Mouse (Mus musculus) midbrain, embryonic 12.5 days (tissue): ENCODE results near the gene Zfp362. TPM values are rescaled to one million over a fixed set of nuclear protein-coding genes. Genes with fewer than 3 reads are reported as not detected.
A peak's percentile ranks its signal among the peaks of the same experiment; 100 is the strongest.

Source experiments
- ATAC-seq: fragments of 200-750 bp; cut with Nextera tagmentation; 2 replicates; pipeline ENCODE4 v1.8.0; 2017; ENCODE audit warnings: low read depth, moderate TSS enrichment, moderate library complexity; ENCODE audit not compliant: low FRiP score
- H3K27ac ChIP-seq: fragments of 300-500 bp; sonication (generic); replicated peaks from 2 replicates; pipeline ENCODE4 v1.5.1; 2016; ENCODE audit warnings: mild to moderate bottlenecking
- H3K27me3 ChIP-seq: fragments of 300-500 bp; sonication (generic); 2 replicates; pipeline ENCODE4 v1.6.1; 2016; ENCODE audit warnings: mild to moderate bottlenecking
- H3K36me3 ChIP-seq: fragments of 300-500 bp; sonication (generic); 2 replicates; pipeline ENCODE4 v1.6.1; 2016
- H3K4me1 ChIP-seq: fragments of 300-500 bp; sonication (generic); 2 replicates; pipeline ENCODE4 v1.6.1; 2016
- H3K4me2 ChIP-seq: fragments of 300-500 bp; sonication (generic); replicated peaks from 2 replicates; pipeline ENCODE4 v1.6.1; 2016; ENCODE audit warnings: mild to moderate bottlenecking, moderate library complexity
- H3K4me3 ChIP-seq: fragments of 300-500 bp; sonication (generic); 2 replicates; pipeline ENCODE4 v1.5.1; 2016; ENCODE audit warnings: mild to moderate bottlenecking
- H3K9ac ChIP-seq: fragments of 300-500 bp; sonication (generic); replicated peaks from 2 replicates; pipeline ENCODE4 v1.6.1; 2016; ENCODE audit warnings: mild to moderate bottlenecking, moderate library complexity
- H3K9me3 ChIP-seq: fragments of 300-500 bp; sonication (generic); 2 replicates; pipeline ENCODE4 v1.6.1; 2016; ENCODE audit warnings: mild to moderate bottlenecking
- WGBS: fragments of 180-500 bp; shearing (Covaris S2); methylation state at CpG from one replicate; pipeline ENCODE4 v1.1.7; 2016; 5-methylcytosine and 5-hydroxymethylcytosine counted together
- polyA plus RNA-seq: library from polyadenylated mRNA; unstranded; fragments of >200 nt; fragmentation: Nextera tagmentation; extraction: Ambion mirVana; gene quantifications from 2 replicates; pipeline ENCODE4 v1.2.1, GENCODE M21; 2016

The Zfp362 gene
- polyA plus RNA-seq, result 43.5 and 45.9 TPM in 2 replicates

GRCm38 (mm10) chr4:128806043-128806826 is at the start of gene Zfp362:
Gene Zfp362 (minus strand): TSS chr4:128806045.
- Histone ChIP-seq H3K9me3 (no peaks in the 10 kb centered on the region), H3K36me3 (no peaks in the 10 kb centered on the region; the same call in 1 of the 2 replicates), H3K27ac (peak within 1 kb of the TSS; percentile 97), H3K27me3 (no peaks in the 10 kb centered on the region), H3K4me2 (peak within 1 kb of the TSS; percentile 94), H3K4me3 (peak within 1 kb of the TSS; percentile 90), H3K9ac (peak within 1 kb of the TSS; percentile 99), H3K4me1 (peaks cover 44% of the 10 kb centered on the region)
- peak; percentile 69 for ATAC-seq
- WGBS, result under 1% methylated on average over 67 of the region's 111 CpGs

DNA sequence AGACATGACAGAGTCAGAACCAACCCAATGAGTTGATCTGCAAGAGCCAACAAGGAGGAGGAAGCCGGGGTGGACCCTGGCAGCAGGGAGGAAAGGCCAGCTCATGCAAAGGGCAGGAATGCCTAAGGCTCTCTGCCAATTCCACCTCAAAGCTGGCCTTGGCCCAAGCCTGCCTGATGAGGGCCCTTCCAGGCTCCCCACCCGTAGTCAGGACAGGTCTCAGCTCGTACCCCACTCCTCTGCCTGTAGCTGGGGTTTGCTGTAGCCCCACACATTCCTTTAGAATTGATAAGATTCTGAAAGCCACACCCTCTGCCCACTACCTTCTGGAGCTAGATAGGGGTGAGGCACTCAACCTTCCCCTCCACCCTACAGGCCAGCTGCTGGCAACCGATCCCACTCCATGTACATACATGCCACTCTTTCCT is 49.8 kb upstream of the Zfp362 start:
- no peaks in the 10 kb centered on the region for H3K36me3 ChIP-seq
- 98% methylated on average over 4 of the region's 4 CpGs for WGBS
- no peak overlapping the region for H3K27ac ChIP-seq
- H3K9ac ChIP-seq, result no peak overlapping the region
- H3K9me3 ChIP-seq, result no peaks in the 10 kb centered on the region
- H3K27me3 ChIP-seq, result no peaks in the 10 kb centered on the region
- H3K4me1 ChIP-seq, result peaks cover 4% of the 10 kb centered on the region; the same call in 1 of the 2 replicates
- H3K4me2 ChIP-seq, result no peak overlapping the region
- no peak overlapping the region for H3K4me3 ChIP-seq
- no peak for ATAC-seq

DNA sequence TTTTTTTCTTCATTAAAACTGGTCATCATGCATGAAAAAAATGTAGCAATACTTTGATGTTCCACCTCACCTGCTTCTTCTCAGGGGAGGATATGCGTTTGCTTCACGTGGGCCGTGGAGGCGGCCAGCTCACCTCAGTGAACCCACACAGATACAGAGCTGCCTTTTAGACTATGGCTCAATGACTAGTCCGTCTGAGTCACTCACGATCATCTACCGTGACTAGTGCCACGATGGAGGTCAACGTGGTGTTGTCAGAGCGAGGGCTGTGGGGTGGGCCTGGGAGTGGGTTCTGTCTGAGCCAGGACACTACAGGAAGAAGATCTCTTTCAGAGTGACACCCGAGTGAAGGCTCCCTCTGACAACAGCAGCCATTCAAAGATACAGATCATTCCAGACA is 47.3 kb upstream of the Zfp362 start:
- no peak for ATAC-seq
- Histone ChIP-seq H3K36me3 (no peaks in the 10 kb centered on the region), H3K4me3 (no peak overlapping the region)

GRCm38 (mm10) chr4:128852266-128852887 is 46.5 kb upstream of the Zfp362 start:
- ATAC-seq, result no peak
- 90% methylated on average over 12 of the region's 12 CpGs for WGBS
- no peaks in the 10 kb centered on the region for H3K9me3 ChIP-seq

More for the DNA sequence above, 47.3 kb upstream of the Zfp362 start:
- H3K4me2 ChIP-seq, result no peak overlapping the region
- no peaks in the 10 kb centered on the region for H3K9me3 ChIP-seq
- H3K27ac ChIP-seq, result no peak overlapping the region
- H3K9ac ChIP-seq, result no peak overlapping the region
- WGBS, result 79% methylated on average over 11 of the region's 11 CpGs
- no peaks in the 10 kb centered on the region for H3K27me3 ChIP-seq
- peaks cover 4% of the 10 kb centered on the region; the same call in 1 of the 2 replicates for H3K4me1 ChIP-seq

GRCm38 (mm10) chr4:128849686-128850085 is 43.8 kb upstream of the Zfp362 start:
- Histone ChIP-seq H3K36me3 (no peaks in the 10 kb centered on the region), H3K4me1 (peaks cover 12% of the 10 kb centered on the region), H3K27ac (no peak overlapping the region), H3K4me3 (no peak overlapping the region), H3K9ac (no peak overlapping the region), H3K4me2 (no peak overlapping the region), H3K27me3 (no peaks in the 10 kb centered on the region), H3K9me3 (no peaks in the 10 kb centered on the region)
- no peak for ATAC-seq
- 73% methylated on average over 7 of the region's 7 CpGs for WGBS

More at GRCm38 (mm10) chr4:128852266-128852887, 46.5 kb upstream of the Zfp362 start:
- Histone ChIP-seq H3K27ac (no peak overlapping the region), H3K27me3 (no peaks in the 10 kb centered on the region), H3K4me3 (no peak overlapping the region), H3K9ac (no peak overlapping the region), H3K36me3 (no peaks in the 10 kb centered on the region), H3K4me1 (peaks cover 4% of the 10 kb centered on the region; the same call in 1 of the 2 replicates), H3K4me2 (no peak overlapping the region)

GRCm38 (mm10) chr4:128848961-128849360 is 43.1 kb upstream of the Zfp362 start:
- Histone ChIP-seq H3K27ac (no peak overlapping the region), H3K36me3 (no peaks in the 10 kb centered on the region), H3K4me2 (no peak overlapping the region), H3K4me1 (peaks cover 15% of the 10 kb centered on the region), H3K4me3 (no peak overlapping the region), H3K27me3 (no peaks in the 10 kb centered on the region), H3K9me3 (no peaks in the 10 kb centered on the region), H3K9ac (no peak overlapping the region)
- ATAC-seq, result no peak
- 91% methylated on average over 3 of the region's 3 CpGs for WGBS

- Histone ChIP-seq H3K27me3 (no peaks in the 10 kb centered on the region), H3K27ac (no peak overlapping the region)
These were observed 39.6 kb upstream of the Zfp362 start for GRCm38 (mm10) chr4:128845367-128845973.

DNA sequence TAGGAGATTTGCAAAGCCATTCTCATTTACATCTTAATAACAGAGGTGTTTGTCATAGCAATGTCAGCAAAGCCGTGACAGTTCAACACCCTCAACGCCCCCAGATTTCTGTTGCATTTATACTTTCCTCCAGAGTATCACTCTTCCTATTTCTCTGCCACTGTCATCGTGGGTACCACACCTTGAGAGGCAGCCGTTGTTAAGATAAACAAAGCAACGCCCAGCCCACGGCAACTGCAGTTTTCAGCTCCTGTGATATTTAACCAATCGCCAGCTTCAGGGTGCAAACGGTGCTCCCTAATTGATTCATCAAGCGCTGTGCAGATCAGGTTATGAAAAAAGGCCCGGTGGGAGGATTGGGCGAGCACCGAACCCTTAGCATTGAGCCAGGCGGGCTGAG is 38.7 kb upstream of the Zfp362 start:
- Histone ChIP-seq H3K36me3 (no peaks in the 10 kb centered on the region), H3K27me3 (no peaks in the 10 kb centered on the region), H3K27ac (no peak overlapping the region), H3K4me2 (no peak overlapping the region), H3K9me3 (no peaks in the 10 kb centered on the region), H3K9ac (no peak overlapping the region), H3K4me3 (no peak overlapping the region), H3K4me1 (peaks cover 22% of the 10 kb centered on the region)
- WGBS, result 46% methylated on average over 13 of the region's 13 CpGs
- no peak for ATAC-seq

More at GRCm38 (mm10) chr4:128845367-128845973, 39.6 kb upstream of the Zfp362 start:
- 74% methylated on average over 12 of the region's 12 CpGs for WGBS
- H3K4me1 ChIP-seq, result peaks cover 19% of the 10 kb centered on the region
- H3K9ac ChIP-seq, result no peak overlapping the region
- H3K36me3 ChIP-seq, result no peaks in the 10 kb centered on the region
- no peak for ATAC-seq
- H3K4me3 ChIP-seq, result no peak overlapping the region
- H3K9me3 ChIP-seq, result no peaks in the 10 kb centered on the region
- H3K4me2 ChIP-seq, result no peak overlapping the region

- H3K9ac ChIP-seq, result no peak overlapping the region
- H3K4me2 ChIP-seq, result no peak overlapping the region
- H3K27me3 ChIP-seq, result no peaks in the 10 kb centered on the region
- 53% methylated on average over 8 of the region's 8 CpGs for WGBS
- H3K4me1 ChIP-seq, result peaks cover 22% of the 10 kb centered on the region
- H3K36me3 ChIP-seq, result no peaks in the 10 kb centered on the region
- H3K27ac ChIP-seq, result no peak overlapping the region
- H3K4me3 ChIP-seq, result no peak overlapping the region
- ATAC-seq, result no peak
- no peaks in the 10 kb centered on the region for H3K9me3 ChIP-seq
These were observed 35.4 kb upstream of the Zfp362 start for GRCm38 (mm10) chr4:128841259-128841658.

- H3K4me1 ChIP-seq, result peaks cover 18% of the 10 kb centered on the region
- H3K9me3 ChIP-seq, result no peaks in the 10 kb centered on the region
- no peak for ATAC-seq
- peak overlapping the region; percentile 49; the same call in 1 of the 2 replicates for H3K27ac ChIP-seq
- H3K27me3 ChIP-seq, result no peaks in the 10 kb centered on the region
- H3K4me2 ChIP-seq, result no peak overlapping the region
- H3K4me3 ChIP-seq, result no peak overlapping the region
- WGBS, result 63% methylated on average over 16 of the region's 16 CpGs
- no peak overlapping the region for H3K9ac ChIP-seq
- H3K36me3 ChIP-seq, result no peaks in the 10 kb centered on the region
These were observed 34.2 kb upstream of the Zfp362 start for GRCm38 (mm10) chr4:128839811-128840738.

- Histone ChIP-seq H3K27me3 (no peaks in the 10 kb centered on the region), H3K27ac (no peak overlapping the region), H3K4me2 (no peak overlapping the region), H3K9me3 (no peaks in the 10 kb centered on the region), H3K4me3 (no peak overlapping the region), H3K9ac (no peak overlapping the region), H3K36me3 (no peaks in the 10 kb centered on the region), H3K4me1 (peaks cover 11% of the 10 kb centered on the region; the same call in 1 of the 2 replicates)
- WGBS, result 68% methylated on average over 5 of the region's 5 CpGs
- ATAC-seq, result no peak
These were observed 32.4 kb upstream of the Zfp362 start for GRCm38 (mm10) chr4:128838202-128838601.
